In genomic region chr12:70812822-70813465, GRCm38 (mm10) we compare ENCODE assay signal across 17 mouse cellular contexts. TPM values are rescaled to one million over a fixed set of nuclear protein-coding genes. Genes with fewer than 3 reads are reported as not detected.
DNase-seq lines count a peak whose midpoint lies in the region; ATAC-seq and TF ChIP-seq lines count a peak whose summit lies in the region.
"Had no signal": no experiment of that assay in that cellular context is flagged by ENCODE, and none has a peak within 500 bp of the region (broad histone marks: within the 10 kb centered on the region; RNA-seq: fewer than 3 reads in every experiment).

No protein-coding gene starts in this region.

- peak overlapping the region; percentile 74 for H3K27ac ChIP-seq in heart, embryonic 10.5 days
- H3K27ac ChIP-seq in lung, embryonic 14.5 days (ENCODE audit: low read depth): peak overlapping the region; percentile 63
- H3K27ac ChIP-seq in intestine, embryonic 16.5 days (ENCODE audit: low read length): no peak overlapping the region
- H3K27ac ChIP-seq: embryonic facial prominence, embryonic 12.5 days; kidney, embryonic 15.5 days; liver, embryonic 13.5 days; midbrain, embryonic 15.5 days had no signal

- H3K79me2 ChIP-seq in myocyte (ENCODE audit: control insufficient read depth, insufficient read depth): no peaks in the 10 kb centered on the region

- no peaks in the 10 kb centered on the region for H3K9me3 ChIP-seq in heart, embryonic 10.5 days
- no peaks in the 10 kb centered on the region for H3K9me3 ChIP-seq in lung, embryonic 14.5 days (ENCODE audit: low read depth, low read length)
- no peaks in the 10 kb centered on the region for H3K9me3 ChIP-seq in intestine, embryonic 16.5 days (ENCODE audit: control insufficient read depth, low read length)
- H3K9me3 ChIP-seq: embryonic facial prominence, embryonic 12.5 days; kidney, embryonic 15.5 days; liver, embryonic 13.5 days; midbrain, embryonic 15.5 days; stomach, embryonic 15.5 days had no signal

- H3K27me3 ChIP-seq in heart, embryonic 10.5 days (ENCODE audit: insufficient read depth, poor library complexity, severe bottlenecking): no peaks in the 10 kb centered on the region
- no peaks in the 10 kb centered on the region for H3K27me3 ChIP-seq in lung, embryonic 14.5 days (ENCODE audit: insufficient read depth, low read length)
- no peaks in the 10 kb centered on the region for H3K27me3 ChIP-seq in intestine, embryonic 16.5 days (replicated peaks; ENCODE audit: control insufficient read depth, insufficient read depth, low read length)
- H3K27me3 ChIP-seq in myocyte (ENCODE audit: control insufficient read depth, insufficient read depth, insufficient read length): no peaks in the 10 kb centered on the region
- H3K27me3 ChIP-seq: embryonic facial prominence, embryonic 12.5 days; kidney, embryonic 15.5 days; liver, embryonic 13.5 days; midbrain, embryonic 15.5 days; Patski; stomach, embryonic 15.5 days had no signal

- H3K4me1 ChIP-seq in heart, embryonic 10.5 days: peaks cover 19% of the 10 kb centered on the region
- H3K4me1 ChIP-seq in lung, embryonic 14.5 days (ENCODE audit: insufficient read depth): peaks cover 19% of the 10 kb centered on the region; the same call in 1 of the 2 replicates
- peaks cover 5% of the 10 kb centered on the region for H3K4me1 ChIP-seq in lung, adult 2 months (ENCODE audit: control insufficient read depth, insufficient read depth, low read length)
- peaks cover 2% of the 10 kb centered on the region; the same call in 1 of the 2 replicates for H3K4me1 ChIP-seq in intestine, embryonic 16.5 days (ENCODE audit: control insufficient read depth, insufficient read depth, low read length)
- H3K4me1 ChIP-seq: embryonic facial prominence, embryonic 12.5 days; liver, embryonic 13.5 days; midbrain, embryonic 15.5 days had no signal

- DNase-seq in heart, embryonic 10.5 days (ENCODE audit: low spot score): no peak
- DNase-seq in heart, postnatal 4 days: no peak
- peak; percentile 69 for DNase-seq in lung, embryonic 14.5 days
- DNase-seq in lung, adult 2 months: no peak
- no peak for DNase-seq in thymus, postnatal 4 days
- no peak for DNase-seq in adipocyte (ENCODE audit: low spot score)
- DNase-seq: left cerebral cortex, postnatal 4 days; liver, embryonic 13.5 days; right cerebral cortex, adult 18-20 months; thymus, adult 2 months had no signal

- TF ChIP-seq POLR2A in lung, adult 2 months (IDR thresholded peaks at IDR 0.05; ENCODE audit: borderline replicate concordance, extremely low read depth, low read depth, low read length): no peak
- no peak for TF ChIP-seq POLR2A in myocyte (IDR thresholded peaks at IDR 0.05; ENCODE audit: insufficient read length, low read depth)

- 14% methylated on average over 3 of the region's 3 CpGs for WGBS in heart, embryonic 10.5 days
- WGBS in lung, embryonic 14.5 days: 16% methylated on average over 3 of the region's 3 CpGs
- WGBS in lung, adult 2 months: 17% methylated on average over 3 of the region's 3 CpGs
- 24% methylated on average over 3 of the region's 3 CpGs for WGBS in intestine, embryonic 16.5 days

- TF ChIP-seq CTCF in lung, embryonic 14.5 days (IDR thresholded peaks at IDR 0.05; ENCODE audit: low read depth): no peak
- TF ChIP-seq CTCF in lung, adult 2 months (IDR thresholded peaks at IDR 0.05; ENCODE audit: insufficient read depth, low read length): no peak

- peak; percentile 50; the same call in 1 of the 2 replicates for ATAC-seq in lung, embryonic 14.5 days (ENCODE audit: insufficient read depth)
- peak; percentile 69 for ATAC-seq in intestine, embryonic 16.5 days
- ATAC-seq: midbrain, embryonic 15.5 days; Patski had no signal

- no peaks in the 10 kb centered on the region for H3K36me3 ChIP-seq in heart, embryonic 10.5 days
- no peaks in the 10 kb centered on the region for H3K36me3 ChIP-seq in lung, embryonic 14.5 days (ENCODE audit: insufficient read depth)
- no peaks in the 10 kb centered on the region for H3K36me3 ChIP-seq in intestine, embryonic 16.5 days (ENCODE audit: control insufficient read depth, insufficient read depth, low read length)
- no peaks in the 10 kb centered on the region for H3K36me3 ChIP-seq in myocyte (ENCODE audit: control insufficient read depth, insufficient read depth)
- H3K36me3 ChIP-seq: embryonic facial prominence, embryonic 12.5 days; kidney, embryonic 15.5 days; liver, embryonic 13.5 days; midbrain, embryonic 15.5 days; stomach, embryonic 15.5 days had no signal

- H3K9ac ChIP-seq in lung, embryonic 14.5 days: no peak overlapping the region
- H3K9ac ChIP-seq in intestine, embryonic 16.5 days (ENCODE audit: low read depth, low read length): no peak overlapping the region
- H3K9ac ChIP-seq: embryonic facial prominence, embryonic 12.5 days; kidney, embryonic 15.5 days; liver, embryonic 13.5 days; midbrain, embryonic 15.5 days; stomach, embryonic 15.5 days had no signal

- no peak overlapping the region for H3K4me3 ChIP-seq in heart, embryonic 10.5 days
- no peak overlapping the region for H3K4me3 ChIP-seq in lung, embryonic 14.5 days (ENCODE audit: low read depth, low read length)
- H3K4me3 ChIP-seq in lung, adult 2 months (replicated peaks; ENCODE audit: extremely low read depth, low read depth, low read length): no peak overlapping the region
- H3K4me3 ChIP-seq in intestine, embryonic 16.5 days (ENCODE audit: low read length): no peak overlapping the region
- H3K4me3 ChIP-seq in myocyte: no peak overlapping the region
- H3K4me3 ChIP-seq: embryonic facial prominence, embryonic 12.5 days; kidney, embryonic 15.5 days; liver, embryonic 13.5 days; midbrain, embryonic 15.5 days; stomach, embryonic 15.5 days had no signal

- no peak overlapping the region for H3ac ChIP-seq in myocyte (ENCODE audit: control insufficient read depth, insufficient read length)

- 0 out of 2 replicates have a peak overlapping the region, but pooled peaks have one; percentile 27 for H3K4me2 ChIP-seq in lung, embryonic 14.5 days
- H3K4me2 ChIP-seq in intestine, embryonic 16.5 days (ENCODE audit: low read depth, low read length): no peak overlapping the region
- peak overlapping the region; percentile 32 for H3K4me2 ChIP-seq in myocyte (ENCODE audit: low read depth)
- H3K4me2 ChIP-seq: embryonic facial prominence, embryonic 12.5 days; kidney, embryonic 15.5 days; liver, embryonic 13.5 days; midbrain, embryonic 15.5 days; stomach, embryonic 15.5 days had no signal

TF ChIP-seq in myocyte, 11 proteins besides CTCF, POLR2A, EP300 and RAD21:
- TF ChIP-seq MYOD1 (IDR thresholded peaks at IDR 0.05; ENCODE audit: control insufficient read depth in 1 of 3, insufficient read length in 2 of 3, low read depth in 2 of 3) (no peak), TCF12 (IDR thresholded peaks at IDR 0.05; ENCODE audit: insufficient read depth, poor library complexity, severe bottlenecking) (peak; percentile 1), E2F4 (IDR thresholded peaks at IDR 0.05; ENCODE audit: insufficient read depth) (no peak), USF1 (IDR thresholded peaks at IDR 0.05; ENCODE audit: low read depth) (no peak), TCF3 (IDR thresholded peaks at IDR 0.05; ENCODE audit: insufficient read length, low read depth) (no peak), MYOG (IDR thresholded peaks at IDR 0.05; ENCODE audit: control insufficient read depth in 1 of 3, insufficient read depth in 1 of 3, insufficient read length in 2 of 3, low read depth in 2 of 3) (peak in 1 of 3 experiments; percentile 75), CEBPB (IDR thresholded peaks at IDR 0.05; ENCODE audit: insufficient read depth, poor library complexity, severe bottlenecking) (no peak)

RNA-seq across cellular contexts. Expression of gene Frmd6, which starts 12.4 kb away (rescaled TPM):
- 20.1 and 20.4 TPM in 2 replicates for polyA plus RNA-seq in heart, embryonic 10.5 days (2016; fragmentation: Nextera tagmentation; extraction: Ambion mirVana)
- 10 to 100 TPM; 40.0 to 42.1 TPM for total RNA-seq in heart, postnatal 4 days (2021)
- 40.4 and 42.8 TPM in 2 replicates for polyA plus RNA-seq in lung, embryonic 14.5 days (2014; fragmentation: Nextera tagmentation; extraction: Ambion mirVana)
- 29.1 and 32.6 TPM in 2 replicates for polyA plus RNA-seq in lung, adult 2 months (2012; rRNA removed)
- polyA plus RNA-seq in intestine, embryonic 16.5 days (2015; fragmentation: Nextera tagmentation; extraction: Ambion mirVana): 11.1 and 11.2 TPM in 2 replicates
- 11.7 TPM for polyA plus RNA-seq in myocyte (2012; fragmentation: generic; extraction: Trizol)
